Mouse (Mus musculus): ENCODE data around the gene Gm20683. TPM values are rescaled to one million over a fixed set of nuclear protein-coding genes. Genes with fewer than 3 reads are reported as not detected.
"Not testable (repeated sequence)": the region's sequence is repeated elsewhere in the genome, so short reads cannot be mapped to it uniquely, and the experiment has no call there.

Gene Gm20683
- total RNA-seq, 2 experiments from 2014 or later = 2.2 to 3.3 TPM

DNA sequence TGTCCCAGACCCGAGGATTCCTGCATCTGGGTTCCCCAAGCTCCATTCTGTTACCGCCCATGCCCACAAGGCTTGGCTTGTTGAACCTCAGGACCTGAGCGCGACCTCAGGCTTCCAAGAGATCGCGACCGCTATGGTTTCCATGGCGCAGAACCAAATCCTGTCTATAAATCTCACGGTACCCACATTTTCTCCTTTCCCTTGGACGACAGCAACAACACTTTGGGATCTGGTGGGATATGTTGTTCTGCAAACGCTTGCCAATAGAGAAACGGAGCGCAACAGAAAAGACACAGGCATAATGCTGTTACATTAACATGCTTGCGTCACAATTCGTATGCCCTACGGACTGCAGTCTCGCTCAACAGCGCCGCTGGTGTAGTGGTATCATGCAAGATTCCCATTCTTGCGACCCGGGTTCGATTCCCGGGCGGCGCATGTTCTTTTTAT is 33.2 kb upstream of the Gm20683 start, which contains the start of gene Mettl26:
Mettl26 (plus strand) TSS at position 354 of the 450 bp plus-strand sequence.
- intact Hi-C loops (cut with DNase I) = no loop called here
- peak; percentile 97 to 99 for DNase-seq

DNA sequence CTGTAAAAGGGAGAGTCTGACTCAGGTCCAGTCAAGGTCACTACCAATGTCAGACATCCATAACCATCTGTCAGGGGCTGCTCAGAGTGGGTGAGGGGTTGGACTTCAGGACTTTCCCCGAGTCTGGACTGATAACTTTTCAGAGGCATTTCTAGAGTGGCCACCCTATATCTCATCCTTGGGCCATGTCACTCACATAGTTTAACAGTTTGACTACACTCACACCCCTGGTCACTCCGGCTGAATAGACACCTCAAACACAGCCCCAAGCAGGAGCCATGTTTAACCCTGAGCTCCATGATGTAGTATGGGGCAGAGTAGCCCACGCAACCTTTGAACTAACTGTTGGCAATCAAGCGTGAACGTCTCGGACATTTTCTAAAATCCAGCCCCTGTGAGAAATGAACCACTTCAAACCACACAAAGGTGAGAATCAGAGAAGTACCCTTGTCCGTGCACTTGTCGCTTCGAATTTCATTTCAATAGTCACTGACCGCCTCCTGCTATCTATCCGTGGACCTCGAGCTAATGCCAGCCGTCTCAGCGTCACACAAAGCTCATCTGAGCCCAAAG is 32.7 kb upstream of the Gm20683 start:
- DNase-seq = no peak
- intact Hi-C loops (cut with DNase I) = no loop called here

DNA sequence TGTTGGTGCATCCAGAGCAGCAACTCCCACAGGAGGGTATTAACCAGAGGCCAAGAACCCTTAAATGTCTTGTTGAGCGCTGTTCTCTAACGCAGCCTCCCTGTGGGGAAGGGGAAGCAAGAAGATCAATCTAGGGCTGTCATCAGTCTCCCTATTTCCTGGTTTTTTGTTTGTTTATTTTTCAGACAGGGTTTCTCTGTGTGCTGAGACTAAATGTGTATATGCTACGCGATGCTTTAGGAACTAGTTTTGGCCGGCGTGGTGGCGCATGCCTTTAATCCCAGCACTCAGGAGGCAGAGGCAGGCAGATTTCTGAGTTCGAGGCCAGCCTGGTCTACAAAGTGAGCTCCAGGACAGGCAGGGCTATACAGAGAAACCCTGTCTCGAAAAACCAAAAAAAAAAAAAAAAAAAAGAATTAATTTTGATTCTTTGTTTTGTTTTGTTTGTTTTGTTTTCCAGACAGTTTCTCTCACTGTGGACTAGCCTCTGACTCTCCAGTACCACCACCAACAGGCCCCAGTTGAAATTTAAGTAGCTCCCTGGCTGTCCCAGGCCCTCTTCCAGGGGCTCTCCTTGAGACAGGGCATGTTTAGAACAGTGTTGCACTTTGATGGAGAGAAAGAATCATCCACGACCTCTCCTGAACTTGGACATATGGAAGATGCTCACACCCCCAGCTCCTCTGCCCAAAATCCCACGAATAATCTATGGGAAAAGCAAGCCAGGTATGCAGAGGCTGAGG is 32.0 kb upstream of the Gm20683 start:
- no peak for DNase-seq

DNA sequence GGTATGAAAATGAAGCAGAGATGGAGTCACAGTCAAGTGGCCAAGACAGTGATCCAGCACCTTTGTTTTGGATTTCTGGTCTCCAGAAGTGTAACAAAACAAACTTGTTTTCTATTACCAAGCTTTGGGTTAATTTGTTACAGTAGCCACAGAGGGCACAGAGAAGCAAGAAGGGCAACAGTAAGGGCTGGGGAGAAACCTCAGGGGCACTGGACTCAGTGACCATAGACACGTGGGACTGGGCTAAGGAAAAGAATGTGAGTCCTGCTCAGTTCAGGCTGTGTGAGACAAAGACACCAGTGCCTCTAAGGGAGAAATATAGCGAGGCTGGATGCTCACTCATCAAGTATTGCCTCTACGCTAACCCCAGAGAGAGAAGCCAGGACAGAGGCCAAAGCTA is 31.1 kb upstream of the Gm20683 start:
- DNase-seq = no peak
- intact Hi-C loops (cut with DNase I) = no loop called here

More for the DNA sequence above, 32.0 kb upstream of the Gm20683 start:
- intact Hi-C loops (cut with DNase I) = no loop called here

DNA sequence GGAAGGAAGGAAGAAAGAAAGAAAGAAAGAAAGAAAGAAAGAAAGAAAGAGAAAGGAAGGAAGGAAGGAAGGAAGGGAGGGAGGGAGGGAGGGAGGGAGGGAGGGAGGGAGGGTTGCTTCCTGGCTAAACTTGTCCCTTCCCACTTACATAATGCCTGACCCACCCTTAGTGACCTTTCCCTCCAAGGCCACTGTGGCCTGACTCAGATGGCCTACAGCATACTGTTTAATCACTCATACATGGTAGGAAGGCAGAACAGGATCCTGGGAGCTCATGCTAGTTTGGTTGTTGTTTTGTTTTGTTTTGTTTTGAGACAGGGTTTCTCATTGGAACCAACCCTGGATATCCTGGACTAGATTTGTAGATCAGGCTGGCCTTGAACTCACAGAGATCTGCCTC is 30.0 kb upstream of the Gm20683 start:
- DNase-seq; intact Hi-C loops (cut with DNase I): not testable (repeated sequence)

DNA sequence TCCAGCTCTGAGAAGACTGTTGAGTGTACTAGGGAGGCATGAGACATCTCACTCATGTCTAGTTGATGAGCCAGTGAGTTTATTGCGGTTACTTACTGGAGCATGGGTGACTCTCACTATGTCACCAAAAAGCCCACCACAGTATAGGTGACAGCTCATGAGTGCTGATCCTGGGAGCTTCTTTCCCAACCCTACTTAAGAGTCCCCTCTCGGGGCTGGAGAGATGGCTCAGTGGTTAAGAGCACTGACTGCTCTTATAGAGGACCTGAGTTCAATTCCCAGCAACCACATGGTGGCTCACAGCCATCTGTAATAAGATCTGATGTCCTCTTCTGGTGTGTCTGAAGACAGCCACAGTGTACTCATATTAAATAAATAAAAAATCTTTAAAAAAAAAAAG is 28.4 kb upstream of the Gm20683 start:
- intact Hi-C loops (cut with DNase I) = loop anchor here (2.0 kb wide), 1 partner anchor 25 kb away; the partner anchor contains the start of gene Rhot2
- DNase-seq = no peak

DNA sequence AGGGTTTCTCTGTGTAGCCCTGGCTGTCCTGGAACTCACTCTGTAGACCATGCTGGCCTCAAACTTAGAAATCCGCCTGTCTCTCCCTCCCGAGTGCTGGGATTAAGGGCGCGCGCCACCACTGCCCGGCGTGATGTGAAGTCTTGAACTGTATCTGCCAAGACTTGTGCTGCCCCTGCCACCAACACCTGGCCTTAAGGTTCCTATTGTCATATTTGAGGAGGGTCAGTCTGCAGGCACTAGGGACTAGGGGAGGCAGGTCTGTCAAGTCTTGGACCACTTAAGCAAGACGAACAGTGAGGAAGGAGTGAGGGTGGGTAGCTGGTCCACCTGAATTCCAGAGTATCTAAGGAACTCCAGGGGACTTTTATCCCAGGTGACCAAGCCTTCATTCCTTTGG is 27.9 kb upstream of the Gm20683 start:
- intact Hi-C loops (cut with DNase I) = loop anchor here (2.0 kb wide), 1 partner anchor 25 kb away; the partner anchor contains the start of gene Rhot2

DNA sequence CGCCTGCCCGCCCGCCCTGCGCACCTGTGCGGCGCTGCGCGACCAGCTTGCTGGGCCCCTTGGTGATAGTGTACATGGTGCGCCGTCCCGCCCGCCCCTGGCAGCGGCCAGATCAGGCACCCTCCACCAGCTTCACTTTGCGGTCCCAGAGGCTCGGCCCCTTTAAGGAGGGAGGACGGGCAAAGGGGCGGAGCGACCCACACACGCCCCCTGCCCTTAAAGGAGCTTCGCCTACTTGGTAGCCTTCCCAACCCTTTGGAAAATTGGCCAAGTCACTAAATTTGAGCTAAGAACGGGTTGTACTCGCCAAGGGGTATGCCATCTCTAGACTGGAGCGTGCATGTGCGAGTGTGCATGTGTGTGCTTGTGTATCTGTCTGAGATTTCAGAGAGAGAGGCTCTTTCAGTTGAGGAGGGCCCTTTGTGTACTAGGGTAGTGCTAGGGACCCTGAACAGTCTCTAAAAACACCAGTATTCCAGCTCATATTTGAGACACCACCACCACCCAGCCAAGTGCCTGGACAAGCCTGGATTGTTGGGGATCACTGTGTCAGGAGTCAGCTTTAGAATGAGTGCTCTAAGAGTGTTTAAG is 27.1 kb upstream of the Gm20683 start, which contains the start of gene Mcrip2:
Mcrip2 (minus strand) TSS at position 164 of the 591 bp plus-strand sequence.
- intact Hi-C loops (cut with DNase I) = loop anchor here (2.0 kb wide), 1 partner anchor 24 kb away; the partner anchor contains the start of gene Rhot2

More for the DNA sequence above, 27.9 kb upstream of the Gm20683 start:
- no peak for DNase-seq

DNA sequence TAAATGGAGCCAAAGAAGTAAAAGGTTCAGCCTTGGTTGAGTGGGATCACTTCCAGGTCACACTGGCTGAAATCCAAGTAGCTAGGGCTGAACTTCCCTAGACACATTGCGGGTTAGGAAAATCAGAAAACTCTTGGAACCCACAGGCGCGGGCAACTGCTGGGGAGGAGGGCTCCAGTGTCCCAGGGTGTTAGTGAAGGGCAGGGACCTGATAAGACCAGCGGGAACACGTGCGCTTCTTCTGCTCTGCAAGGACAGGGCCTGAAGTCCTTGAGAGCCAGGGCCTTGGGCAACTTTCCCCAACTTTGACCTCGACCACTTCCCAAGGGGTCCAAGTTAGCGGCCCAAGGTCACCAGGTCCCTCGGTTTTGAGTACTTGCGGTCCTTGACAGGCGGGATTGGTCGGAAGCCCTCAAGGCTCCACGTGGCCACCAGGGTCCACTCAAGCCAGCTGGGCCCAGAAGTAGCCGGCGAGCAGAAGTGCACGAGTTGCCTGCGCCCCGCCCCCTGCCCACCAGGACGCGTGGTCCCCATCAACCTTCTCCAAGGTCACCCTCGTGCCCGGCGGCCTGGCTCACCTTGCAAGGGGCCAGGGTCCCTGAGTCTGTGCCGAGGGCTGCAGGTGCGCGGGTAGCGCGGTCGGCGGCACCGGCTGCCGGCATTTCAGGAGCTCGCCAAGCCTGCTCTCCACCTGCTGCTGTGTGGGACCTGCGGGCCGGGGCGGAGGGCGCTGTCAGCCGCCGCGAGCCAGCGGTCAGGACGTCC is 26.5 kb upstream of the Gm20683 start:
- intact Hi-C loops (cut with DNase I) = loop anchor here (2.0 kb wide), 1 partner anchor 23 kb away; the partner anchor contains the start of gene Rhot2
- DNase-seq = peak; percentile 68 to 69

More for the DNA sequence above, 27.1 kb upstream of the Gm20683 start, which contains the start of gene Mcrip2:
- peak; percentile 83 to 86 for DNase-seq

DNA sequence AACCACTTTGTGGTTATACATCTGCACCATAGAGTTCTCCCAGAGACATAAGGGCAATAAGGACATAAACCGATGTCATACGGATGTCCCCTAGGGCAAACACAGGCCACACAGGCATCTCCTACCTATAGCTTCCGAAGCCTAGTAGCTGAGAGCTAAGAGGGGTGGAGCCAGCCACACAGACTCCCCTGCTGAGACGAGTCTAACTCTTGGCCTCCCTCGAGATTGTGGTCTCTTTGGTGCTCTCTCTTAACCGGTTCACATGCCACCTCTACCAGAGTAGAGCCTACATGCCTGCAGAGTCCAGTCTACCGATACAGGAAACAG is 25.9 kb upstream of the Gm20683 start:
- intact Hi-C loops (cut with DNase I) = no loop called here

DNA sequence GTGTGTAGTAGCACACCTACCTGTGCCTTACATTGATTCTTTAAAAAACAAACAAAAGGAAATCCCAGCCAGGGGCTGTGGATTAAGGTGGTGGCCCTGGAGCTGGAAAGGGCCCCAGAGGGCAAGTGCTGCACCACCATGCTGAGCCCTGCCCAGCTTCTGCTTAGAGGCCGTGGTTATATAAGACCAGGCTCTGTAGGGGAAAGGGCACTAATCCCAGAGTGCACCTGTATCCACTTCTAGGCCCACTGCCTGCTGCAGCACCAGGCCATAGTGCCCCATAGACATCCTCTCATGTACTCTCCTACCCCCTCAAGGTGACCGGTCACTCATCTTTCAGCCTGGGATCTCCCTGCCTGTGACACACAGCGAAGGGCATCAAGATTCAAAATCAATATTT is 24.6 kb upstream of the Gm20683 start:
- intact Hi-C loops (cut with DNase I) = no loop called here
- DNase-seq = no peak

More for the DNA sequence above, 25.9 kb upstream of the Gm20683 start:
- DNase-seq = no peak

DNA sequence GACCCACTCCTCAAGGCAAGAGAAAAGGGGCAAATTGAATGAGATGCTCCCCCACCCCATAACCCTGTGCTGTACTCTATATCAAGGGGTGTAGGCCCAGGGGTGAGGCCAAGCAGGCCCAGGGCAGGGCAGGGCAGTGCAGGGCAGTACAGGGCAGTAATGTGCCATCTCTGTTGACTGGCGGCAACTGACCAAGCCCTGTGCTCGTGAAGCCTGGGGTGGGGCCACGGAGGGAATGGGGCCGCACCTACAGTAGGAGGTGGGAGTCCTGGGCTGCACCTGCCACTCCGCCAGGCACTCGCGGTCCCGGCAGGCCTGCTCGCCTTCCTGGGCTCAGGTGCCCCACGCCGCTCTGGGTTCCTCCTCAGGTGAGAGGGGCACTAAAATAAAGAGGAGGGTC is 23.7 kb upstream of the Gm20683 start:
- intact Hi-C loops (cut with DNase I) = no loop called here
- no peak for DNase-seq

DNA sequence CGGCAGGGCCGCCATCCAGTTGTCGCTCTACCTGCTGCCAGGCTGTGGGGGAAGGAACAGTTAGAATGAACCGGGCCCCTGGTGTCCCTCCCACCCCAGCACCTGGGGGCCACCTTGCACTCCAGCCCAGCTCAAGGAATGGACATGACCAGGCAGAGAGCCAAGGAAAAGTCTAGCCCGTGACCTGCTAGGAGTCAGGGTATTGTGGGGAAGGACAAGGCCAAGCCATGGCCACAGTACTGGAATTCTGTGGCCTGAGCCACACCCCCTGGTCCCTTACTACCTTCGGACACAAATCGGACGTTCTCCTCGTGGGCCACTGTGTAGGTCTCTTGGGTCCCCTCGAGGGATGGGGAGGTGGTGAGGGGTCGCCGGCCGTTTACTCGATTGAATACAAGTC is 22.7 kb upstream of the Gm20683 start:
- intact Hi-C loops (cut with DNase I) = no loop called here
- DNase-seq = no peak

DNA sequence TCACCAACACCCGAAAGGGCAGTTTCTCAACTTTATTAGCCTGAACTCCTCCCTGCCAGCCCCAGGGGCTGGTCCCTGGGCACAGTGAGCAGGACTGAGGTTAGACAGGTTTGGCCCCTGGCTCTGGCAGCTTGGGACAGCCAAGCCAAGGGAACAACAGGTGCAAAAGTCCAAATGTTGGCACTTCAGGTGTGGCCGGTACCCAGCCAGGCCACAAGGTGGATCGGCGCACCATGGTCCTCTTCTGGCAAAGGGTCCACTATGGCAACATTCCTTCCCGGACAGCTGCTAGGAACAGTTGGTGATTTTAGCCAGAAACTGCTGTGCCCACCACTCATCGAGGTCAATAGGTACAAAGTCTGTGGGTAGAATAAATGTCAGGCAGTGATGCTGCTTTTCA is 22.1 kb upstream of the Gm20683 start:
- DNase-seq = no peak
- intact Hi-C loops (cut with DNase I) = no loop called here

DNA sequence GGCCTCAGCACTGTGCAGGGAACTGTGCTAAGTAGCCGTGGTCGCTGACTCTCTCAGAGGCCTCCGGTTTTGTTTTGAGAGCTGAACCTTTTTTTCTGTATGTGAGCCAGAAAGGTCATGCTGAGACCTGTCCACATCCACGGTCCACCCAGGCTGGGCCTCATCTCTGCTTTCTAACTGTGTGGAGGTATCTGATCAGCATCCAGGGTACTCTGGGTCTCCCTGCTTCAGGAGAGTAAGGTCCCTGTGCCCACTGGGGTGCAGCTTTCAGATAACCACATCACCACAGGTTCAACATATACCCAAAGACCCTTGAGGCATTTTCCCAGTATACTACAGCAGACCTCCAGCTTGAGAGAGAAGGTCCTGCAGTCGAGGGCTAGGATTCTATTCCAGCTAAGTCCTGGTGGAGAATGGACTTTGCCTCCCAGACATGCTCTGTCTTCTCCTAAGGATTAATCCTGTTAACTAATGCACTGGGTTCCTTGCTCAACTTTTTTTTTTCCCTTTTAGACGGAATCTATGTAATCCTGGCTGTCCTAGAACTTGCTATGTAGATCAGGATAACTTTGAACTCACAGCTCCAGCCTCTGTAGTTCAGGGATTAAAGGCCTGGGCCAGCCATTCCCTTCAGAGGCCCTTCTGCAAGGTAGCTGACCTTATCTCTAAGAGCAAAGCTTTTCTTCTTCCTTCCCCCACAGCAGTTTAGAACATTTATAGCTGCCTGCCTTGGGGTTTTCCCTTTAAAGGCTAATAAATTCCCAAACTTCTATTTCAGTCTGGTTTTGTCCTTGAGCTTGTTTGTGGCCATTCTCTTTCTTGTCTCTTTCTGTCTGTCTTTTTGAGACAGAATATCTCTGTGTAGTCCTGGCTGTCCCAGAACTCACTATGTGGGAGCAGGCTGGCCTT is 20.4 kb upstream of the Gm20683 start:
- intact Hi-C loops (cut with DNase I) = no loop called here
- DNase-seq = no peak

DNA sequence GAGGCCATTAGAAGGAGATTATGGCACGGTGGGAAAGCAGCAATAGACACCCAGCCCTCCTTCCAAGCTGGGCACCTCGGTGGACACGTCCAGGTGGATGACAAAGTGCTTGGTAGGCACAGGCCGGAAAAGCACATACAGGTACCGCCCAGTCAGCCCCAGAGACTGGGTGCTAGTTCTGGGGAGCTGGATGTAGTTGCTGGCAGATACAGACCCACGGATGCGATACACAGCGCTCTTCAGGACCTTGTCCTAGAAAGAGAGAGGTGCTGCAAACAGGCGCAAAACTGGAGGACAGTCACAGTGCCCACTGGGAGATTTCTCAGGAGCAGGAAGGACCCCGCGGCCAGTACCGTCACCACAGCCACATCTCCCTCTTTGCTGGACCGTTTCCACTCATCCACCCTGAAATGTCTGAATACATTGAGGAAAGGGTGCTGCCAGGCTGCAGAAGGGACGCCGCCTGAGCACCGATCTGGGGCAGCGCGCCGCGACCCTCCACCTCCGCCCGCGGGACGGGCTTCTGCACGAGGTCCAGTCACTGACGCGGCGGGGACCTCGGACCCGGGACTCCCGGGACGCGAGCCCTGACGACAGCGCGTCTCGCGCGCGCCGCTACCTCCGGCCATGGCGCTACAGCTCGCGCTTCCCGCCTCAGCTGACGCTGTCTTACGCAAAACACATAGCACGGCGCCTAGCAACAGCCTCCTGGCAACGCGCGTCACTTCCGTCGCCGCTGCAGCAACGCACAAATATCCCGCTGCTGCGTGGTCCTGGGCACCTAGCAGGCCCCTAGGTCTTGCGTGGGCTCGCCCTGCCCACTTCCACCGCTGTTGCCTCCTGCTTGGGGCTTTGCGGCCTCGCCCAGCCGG is 19.5 kb upstream of the Gm20683 start, which contains the start of gene Wdr90:
Wdr90 (minus strand) TSS at position 670 of the 872 bp plus-strand sequence.
- intact Hi-C loops (cut with DNase I) = no loop called here
- peak; percentile 89 for DNase-seq

DNA sequence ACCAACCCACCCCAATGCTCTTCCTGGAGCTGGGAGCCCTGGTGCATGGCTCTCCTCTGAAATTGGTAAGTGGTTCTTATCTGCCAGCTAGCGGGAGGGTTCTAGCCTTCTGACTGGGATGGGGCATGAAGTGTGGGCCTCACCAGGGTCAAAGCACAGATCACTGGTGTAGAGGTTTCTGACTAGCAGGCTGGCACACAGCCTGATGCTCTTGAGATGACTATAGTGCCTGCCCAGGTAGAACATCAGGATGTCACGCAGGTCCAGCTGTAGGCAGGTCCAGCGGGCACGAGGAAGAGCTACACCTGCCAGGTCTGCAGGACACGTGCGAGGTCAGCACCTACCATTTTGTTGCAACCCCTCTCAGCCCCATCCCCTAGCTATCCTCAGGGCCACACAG is 18.7 kb upstream of the Gm20683 start:
- intact Hi-C loops (cut with DNase I) = no loop called here
- DNase-seq = no peak

DNA sequence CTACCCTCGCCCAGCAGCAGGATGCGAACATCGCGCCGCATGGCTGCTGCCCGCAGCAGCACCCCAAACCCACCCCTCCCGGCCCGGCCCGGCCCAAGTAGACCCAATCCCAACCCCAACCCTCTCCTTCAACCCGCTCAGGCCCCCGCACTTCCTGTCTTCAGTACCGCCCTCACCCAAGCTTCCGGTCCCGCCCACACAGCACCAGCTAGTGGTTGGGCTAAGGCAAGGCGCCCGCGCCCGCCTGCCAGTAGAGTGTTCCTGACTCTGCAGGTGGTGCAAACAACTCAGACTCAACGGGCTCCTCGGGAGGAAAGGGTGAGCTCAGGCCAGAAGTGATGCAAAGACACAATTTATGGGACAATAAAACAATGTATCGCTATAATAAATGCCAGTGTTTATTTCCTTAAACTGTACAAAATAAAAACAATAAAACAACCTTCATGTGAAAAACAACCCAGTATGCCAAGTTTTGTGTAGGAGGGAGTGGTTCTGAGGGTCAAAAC is 2.9 kb upstream of the Gm20683 start, which contains the start of gene Rhot2:
Rhot2 (minus strand) TSS at position 456 of the 506 bp plus-strand sequence.
- peak; percentile 93 to 95 for DNase-seq
- intact Hi-C loops (cut with DNase I) = loop anchor here (2.0 kb wide), 1 partner anchor 24 kb away; the partner anchor contains the start of gene Mcrip2

Measured in heart, postnatal 36 days (tissue).